Mouse (Mus musculus) midbrain, embryonic 13.5 days (tissue): ENCODE results near the gene Ap5s1. TPM values are rescaled to one million over a fixed set of nuclear protein-coding genes. Genes with fewer than 3 reads are reported as not detected.

Source experiments
- ATAC-seq: fragments of 200-750 bp; cut with Nextera tagmentation; 2 replicates; pipeline ENCODE4 v1.8.0; 2017; ENCODE audit warnings: mild to moderate bottlenecking, moderate TSS enrichment, moderate library complexity
- H3K27ac ChIP-seq: fragments of 300-500 bp; sonication (generic); 2 replicates; pipeline ENCODE4 v1.5.1; 2015; ENCODE audit warnings: inconsistent platforms, mild to moderate bottlenecking, moderate library complexity
- H3K27me3 ChIP-seq: fragments of 300-500 bp; sonication (generic); 2 replicates; pipeline ENCODE4 v1.6.1; 2015; ENCODE audit warnings: mild to moderate bottlenecking, inconsistent platforms
- H3K36me3 ChIP-seq: fragments of 300-500 bp; sonication (generic); 2 replicates; pipeline ENCODE4 v1.6.1; 2015; ENCODE audit warnings: mild to moderate bottlenecking, inconsistent platforms
- H3K4me1 ChIP-seq: fragments of 300-500 bp; sonication (generic); replicated peaks from 2 replicates; pipeline ENCODE4 v1.6.1; 2015; ENCODE audit warnings: inconsistent platforms
- H3K4me2 ChIP-seq: fragments of 300-500 bp; sonication (generic); replicated peaks from 2 replicates; pipeline ENCODE4 v1.6.1; 2015; ENCODE audit warnings: moderate library complexity, mild to moderate bottlenecking, inconsistent platforms
- H3K4me3 ChIP-seq: fragments of 300-500 bp; sonication (generic); replicated peaks from 2 replicates; pipeline ENCODE4 v1.5.1; 2015; ENCODE audit warnings: mild to moderate bottlenecking, inconsistent platforms
- H3K9ac ChIP-seq: fragments of 300-500 bp; sonication (generic); replicated peaks from 2 replicates; pipeline ENCODE4 v1.6.1; 2015; ENCODE audit warnings: mild to moderate bottlenecking, inconsistent platforms
- H3K9me3 ChIP-seq: fragments of 300-500 bp; sonication (generic); 2 replicates; pipeline ENCODE4 v1.6.1; 2016; ENCODE audit warnings: mild to moderate bottlenecking, inconsistent platforms
- WGBS: fragments of 180-500 bp; shearing (Covaris S2); methylation state at CpG from one replicate; pipeline ENCODE4 v1.1.7; 2015; 5-methylcytosine and 5-hydroxymethylcytosine counted together
- polyA plus RNA-seq: library from polyadenylated mRNA; unstranded; fragments of >200 nt; fragmentation: Nextera tagmentation; extraction: Ambion mirVana; gene quantifications from 2 replicates; pipeline ENCODE4 v1.2.1, GENCODE M21; 2015

Ap5s1 gene
- 32.7 and 33.4 TPM in 2 replicates for polyA plus RNA-seq

DNA sequence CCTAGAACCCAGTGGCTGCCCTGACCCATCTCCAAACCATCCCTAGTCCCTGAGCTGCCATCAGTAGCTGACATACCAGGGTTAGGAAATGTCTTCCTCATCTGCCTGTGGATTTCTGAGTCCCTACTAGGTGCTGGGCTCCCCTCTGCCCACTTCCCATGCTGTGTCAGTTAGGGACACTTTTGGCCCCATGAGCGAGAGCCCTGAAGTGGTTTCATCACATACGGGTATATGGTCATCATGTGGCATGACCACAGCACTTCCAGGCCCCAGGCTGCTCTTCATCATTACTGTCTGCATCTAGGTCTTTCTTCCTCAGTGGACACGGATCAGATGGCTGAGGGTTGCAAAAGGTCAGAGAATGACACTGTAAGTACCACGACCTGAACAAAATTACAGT, at the start of gene Ap5s1:
TSS of gene Ap5s1 (plus strand) at position 301 of the 400 bp plus-strand sequence.
- H3K36me3 ChIP-seq, result no peaks in the 10 kb centered on the region
- H3K27ac ChIP-seq, result no peak within 1 kb of the TSS
- H3K4me3 ChIP-seq, result no peak within 1 kb of the TSS
- H3K4me2 ChIP-seq, result no peak within 1 kb of the TSS
- H3K9me3 ChIP-seq, result no peaks in the 10 kb centered on the region
- H3K9ac ChIP-seq, result no peak within 1 kb of the TSS
- no peak for ATAC-seq
- H3K4me1 ChIP-seq, result peaks cover 16% of the 10 kb centered on the region
- H3K27me3 ChIP-seq, result no peaks in the 10 kb centered on the region
- WGBS, result 91% methylated on average over 4 of the region's 4 CpGs

DNA sequence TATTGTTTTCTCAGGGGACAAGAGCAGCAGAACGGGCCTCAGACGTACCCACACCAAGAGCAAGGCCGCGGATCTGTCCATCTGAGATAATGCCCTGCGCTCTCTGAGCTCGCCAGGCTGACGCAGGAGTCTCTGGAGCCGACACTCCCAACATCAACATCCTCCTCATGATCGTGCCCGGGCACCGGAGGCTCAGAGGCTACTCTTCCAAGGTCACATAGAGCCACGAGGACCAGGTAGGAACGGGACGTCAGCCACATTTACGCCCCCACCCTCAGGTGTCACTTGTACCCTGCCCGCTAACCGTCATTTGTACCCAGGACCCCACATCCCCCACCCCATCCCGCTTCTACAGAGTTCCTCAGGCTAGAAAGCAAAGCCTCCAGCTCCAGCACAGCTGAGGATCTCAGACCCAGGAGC, 47.4 kb upstream of the Ap5s1 start:
- Histone ChIP-seq H3K9me3 (no peaks in the 10 kb centered on the region), H3K4me3 (peak overlapping the region; percentile 68), H3K4me2 (peak overlapping the region; percentile 79), H3K4me1 (peaks cover 44% of the 10 kb centered on the region), H3K27me3 (no peaks in the 10 kb centered on the region), H3K36me3 (peaks cover 8% of the 10 kb centered on the region; the same call in 1 of the 2 replicates), H3K27ac (peak overlapping the region; percentile 97), H3K9ac (peak overlapping the region; percentile 83)
- peak; percentile 81 for ATAC-seq
- under 1% methylated on average over 18 of the region's 18 CpGs for WGBS

DNA sequence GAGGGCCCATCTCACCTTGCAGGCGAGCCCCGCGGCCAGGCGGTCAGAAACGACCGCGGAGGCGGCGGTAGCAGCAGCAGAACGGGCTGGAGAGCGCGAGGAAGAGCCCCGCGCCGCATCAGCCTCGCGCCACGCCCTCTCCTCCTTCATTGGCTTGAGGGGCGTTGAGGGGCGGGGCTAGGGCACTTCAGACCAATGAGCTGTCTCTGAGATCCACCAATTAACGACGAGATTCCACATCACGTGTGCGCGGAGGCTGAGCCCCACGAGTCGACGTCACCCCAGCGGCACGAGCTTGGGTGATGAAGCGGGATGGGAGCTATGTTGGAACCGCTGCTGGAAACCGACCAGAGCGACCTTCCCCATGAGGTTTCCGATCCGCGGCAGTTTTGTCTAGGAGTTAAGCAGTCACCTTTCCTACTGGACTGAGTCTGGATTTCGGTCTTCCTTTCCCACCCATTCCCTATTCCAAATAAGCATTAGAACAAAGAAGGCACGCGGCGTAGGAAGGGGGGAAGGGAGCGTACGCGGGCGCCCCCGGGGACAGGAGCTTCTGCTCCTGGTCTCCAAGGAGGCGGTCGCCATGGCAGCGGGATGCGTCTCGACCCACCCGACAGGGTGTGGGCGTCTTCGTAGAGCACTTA, 46.8 kb upstream of the Ap5s1 start, which contains the start of gene 1700037H04Rik:
TSS of gene 1700037H04Rik (minus strand) at position 144 of the 644 bp plus-strand sequence.
- Histone ChIP-seq H3K27me3 (no peaks in the 10 kb centered on the region), H3K4me2 (peak within 1 kb of the TSS; percentile 79), H3K9me3 (no peaks in the 10 kb centered on the region), H3K9ac (peak within 1 kb of the TSS; percentile 83), H3K27ac (peak within 1 kb of the TSS; percentile 97), H3K36me3 (peaks cover 6% of the 10 kb centered on the region; the same call in 1 of the 2 replicates), H3K4me1 (peaks cover 44% of the 10 kb centered on the region), H3K4me3 (peak within 1 kb of the TSS; percentile 68)
- WGBS, result under 1% methylated on average over 54 of the region's 54 CpGs
- ATAC-seq, result peak; percentile 96

DNA sequence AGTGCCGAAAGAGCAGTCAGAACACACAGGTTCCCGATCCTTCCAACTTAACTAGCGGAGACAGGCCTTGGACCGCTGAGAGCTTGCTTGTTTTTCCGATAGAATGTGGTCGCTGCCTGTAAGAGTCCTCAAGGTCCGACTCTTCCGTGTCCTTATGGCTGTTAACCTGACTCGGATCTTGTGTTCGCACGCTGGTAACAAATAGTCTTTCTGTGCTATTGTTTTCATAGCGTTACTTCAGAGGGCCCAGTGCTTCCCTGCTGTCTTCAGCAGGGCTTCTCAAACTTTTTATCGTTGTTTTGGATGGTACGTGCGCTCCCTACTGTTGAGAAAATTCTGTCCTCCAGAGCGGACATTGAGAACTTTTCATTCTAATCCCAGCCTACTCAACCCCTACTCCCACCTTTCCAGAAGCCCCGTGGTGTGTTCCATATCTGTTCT, 46.2 kb upstream of the Ap5s1 start:
- no peaks in the 10 kb centered on the region for H3K9me3 ChIP-seq
- WGBS, result under 1% methylated on average over 17 of the region's 17 CpGs
- no peaks in the 10 kb centered on the region for H3K36me3 ChIP-seq
- H3K4me1 ChIP-seq, result peaks cover 44% of the 10 kb centered on the region
- H3K27ac ChIP-seq, result peak overlapping the region; percentile 97
- peak overlapping the region; percentile 79 for H3K4me2 ChIP-seq
- H3K27me3 ChIP-seq, result no peaks in the 10 kb centered on the region
- H3K9ac ChIP-seq, result peak overlapping the region; percentile 80
- 0 out of 2 replicates have a peak, but pooled peaks have one; percentile 1 for ATAC-seq
- peak overlapping the region; percentile 68 for H3K4me3 ChIP-seq

DNA sequence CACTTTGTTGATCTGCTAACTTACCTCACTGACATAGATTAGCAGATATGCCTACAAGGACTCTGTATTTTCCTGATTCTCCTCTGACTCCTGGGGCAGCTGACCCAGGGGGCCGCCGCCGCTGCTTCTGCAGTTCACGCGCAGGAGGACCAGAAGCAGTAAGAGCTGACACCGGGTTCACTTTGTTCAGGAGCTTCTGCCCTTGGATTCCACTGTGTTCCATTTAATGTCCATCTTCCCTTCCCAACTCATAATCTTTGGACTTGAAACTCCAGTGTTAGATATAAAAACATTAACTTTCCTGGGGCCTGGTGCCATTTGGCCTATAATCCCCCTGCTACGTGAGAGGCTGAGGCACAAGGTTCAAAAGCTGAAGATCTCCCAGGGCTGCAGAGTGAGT, 43.0 kb upstream of the Ap5s1 start:
- H3K36me3 ChIP-seq, result no peaks in the 10 kb centered on the region
- ATAC-seq, result no peak
- WGBS, result 76% methylated on average over 7 of the region's 7 CpGs
- no peak overlapping the region for H3K4me2 ChIP-seq
- H3K9me3 ChIP-seq, result no peaks in the 10 kb centered on the region
- H3K4me3 ChIP-seq, result no peak overlapping the region
- no peaks in the 10 kb centered on the region for H3K27me3 ChIP-seq
- H3K4me1 ChIP-seq, result peaks cover 15% of the 10 kb centered on the region
- no peak overlapping the region for H3K27ac ChIP-seq
- no peak overlapping the region for H3K9ac ChIP-seq

DNA sequence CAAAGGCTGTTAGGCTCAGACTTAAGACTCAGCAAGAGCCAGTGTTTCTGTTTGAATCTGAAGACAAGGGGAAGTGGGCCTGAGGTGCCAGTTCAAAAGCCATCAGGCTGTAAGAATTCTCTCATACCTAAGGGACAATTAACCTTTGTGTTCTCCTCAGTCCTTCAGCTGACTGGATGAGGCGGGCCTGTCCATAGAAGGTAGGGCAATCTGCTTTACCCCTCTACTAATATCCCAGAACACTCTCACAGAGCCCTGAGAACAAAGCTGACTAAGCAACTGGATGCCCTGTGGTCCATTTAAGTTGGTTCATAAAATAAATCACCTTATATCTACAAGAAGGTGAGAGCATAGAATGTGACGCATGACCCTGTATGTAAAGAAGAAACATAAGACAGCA, 40.7 kb upstream of the Ap5s1 start:
- no peak overlapping the region for H3K9ac ChIP-seq
- no peak overlapping the region for H3K4me3 ChIP-seq
- H3K4me2 ChIP-seq, result no peak overlapping the region
- 89% methylated on average over 2 of the region's 2 CpGs for WGBS
- peaks cover 10% of the 10 kb centered on the region for H3K27me3 ChIP-seq
- H3K9me3 ChIP-seq, result no peaks in the 10 kb centered on the region
- H3K27ac ChIP-seq, result no peak overlapping the region
- no peak for ATAC-seq
- H3K36me3 ChIP-seq, result peaks cover 5% of the 10 kb centered on the region; the same call in 1 of the 2 replicates
- peaks cover 8% of the 10 kb centered on the region for H3K4me1 ChIP-seq

DNA sequence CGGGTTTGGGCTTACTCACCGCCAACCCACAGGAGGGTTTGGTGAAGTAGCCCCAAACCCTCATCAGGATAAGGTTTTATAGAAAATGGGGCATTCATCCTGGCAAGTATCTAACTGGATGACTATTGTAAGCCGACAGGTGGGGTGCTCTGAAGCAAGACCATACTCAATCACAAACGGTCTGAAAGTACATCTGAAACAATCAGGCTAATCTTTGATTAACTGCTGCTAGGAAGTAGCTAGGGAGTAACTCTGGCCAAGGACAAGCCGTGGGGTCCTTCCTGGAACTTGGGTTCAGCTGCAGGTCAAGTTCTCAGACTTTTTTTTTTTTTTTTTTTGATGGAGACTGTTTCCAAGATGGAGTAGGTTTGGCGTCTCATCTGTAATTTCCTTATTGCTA, 38.9 kb upstream of the Ap5s1 start:
- H3K4me2 ChIP-seq, result no peak overlapping the region
- no peak for ATAC-seq
- H3K4me3 ChIP-seq, result no peak overlapping the region
- no peaks in the 10 kb centered on the region for H3K9me3 ChIP-seq
- WGBS, result 92% methylated on average over 6 of the region's 6 CpGs
- H3K27ac ChIP-seq, result no peak overlapping the region
- H3K27me3 ChIP-seq, result peaks cover 28% of the 10 kb centered on the region
- peaks cover 14% of the 10 kb centered on the region; the same call in 1 of the 2 replicates for H3K4me1 ChIP-seq
- no peak overlapping the region for H3K9ac ChIP-seq
- peaks cover 10% of the 10 kb centered on the region for H3K36me3 ChIP-seq

DNA sequence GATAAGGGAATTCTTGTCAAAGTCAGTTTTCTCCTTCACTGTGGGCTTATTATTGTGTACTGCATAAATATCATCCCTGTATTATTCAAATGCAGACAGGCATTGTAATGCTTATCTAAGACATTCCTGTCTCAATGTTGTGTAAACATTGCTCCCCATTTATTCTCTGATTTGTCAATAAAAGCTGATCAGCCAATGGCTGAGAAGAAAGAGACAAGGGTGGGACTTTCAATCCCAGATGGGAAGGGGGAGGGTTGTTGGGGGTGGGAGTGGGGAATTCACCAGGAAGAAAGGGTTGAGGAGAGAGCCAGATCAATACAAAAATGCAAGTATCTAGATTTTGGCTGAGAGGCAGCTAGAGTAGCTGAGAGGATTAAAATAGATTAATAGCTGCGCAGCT, 38.0 kb upstream of the Ap5s1 start:
- Histone ChIP-seq H3K4me1 (peaks cover 23% of the 10 kb centered on the region), H3K36me3 (peaks cover 10% of the 10 kb centered on the region), H3K27me3 (peaks cover 36% of the 10 kb centered on the region), H3K4me2 (no peak overlapping the region), H3K9ac (no peak overlapping the region), H3K9me3 (no peaks in the 10 kb centered on the region), H3K27ac (no peak overlapping the region), H3K4me3 (no peak overlapping the region)
- ATAC-seq, result no peak
- 39% methylated on average over 1 of the region's 1 CpGs for WGBS

DNA sequence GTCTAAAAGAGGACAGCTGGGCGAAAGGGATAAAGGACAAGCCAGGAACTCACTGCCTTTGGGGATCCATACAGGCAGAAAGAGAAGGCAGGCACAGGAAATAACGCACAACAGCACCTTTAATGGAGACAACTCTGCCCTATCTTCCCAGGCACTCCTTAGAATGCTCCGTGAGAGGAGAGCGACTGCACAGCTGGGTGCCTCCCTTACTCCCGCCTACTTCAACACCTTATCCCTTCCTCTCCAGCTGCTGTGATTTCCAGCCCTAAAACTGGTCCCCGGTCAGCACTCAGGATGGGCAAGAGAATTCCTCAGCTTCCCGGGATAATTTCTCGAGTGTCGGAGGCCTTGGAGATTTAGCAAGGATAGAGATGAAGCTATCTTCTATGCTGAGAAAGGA, 35.9 kb upstream of the Ap5s1 start:
- peaks cover 10% of the 10 kb centered on the region for H3K36me3 ChIP-seq
- 0 out of 2 replicates have a peak overlapping the region, but pooled peaks have one; percentile 25 for H3K9ac ChIP-seq
- WGBS, result 16% methylated on average over 9 of the region's 9 CpGs
- no peak overlapping the region for H3K4me2 ChIP-seq
- peaks cover 36% of the 10 kb centered on the region for H3K27me3 ChIP-seq
- H3K4me1 ChIP-seq, result peaks cover 43% of the 10 kb centered on the region
- H3K9me3 ChIP-seq, result no peaks in the 10 kb centered on the region
- no peak for ATAC-seq
- H3K27ac ChIP-seq, result no peak overlapping the region
- H3K4me3 ChIP-seq, result no peak overlapping the region

DNA sequence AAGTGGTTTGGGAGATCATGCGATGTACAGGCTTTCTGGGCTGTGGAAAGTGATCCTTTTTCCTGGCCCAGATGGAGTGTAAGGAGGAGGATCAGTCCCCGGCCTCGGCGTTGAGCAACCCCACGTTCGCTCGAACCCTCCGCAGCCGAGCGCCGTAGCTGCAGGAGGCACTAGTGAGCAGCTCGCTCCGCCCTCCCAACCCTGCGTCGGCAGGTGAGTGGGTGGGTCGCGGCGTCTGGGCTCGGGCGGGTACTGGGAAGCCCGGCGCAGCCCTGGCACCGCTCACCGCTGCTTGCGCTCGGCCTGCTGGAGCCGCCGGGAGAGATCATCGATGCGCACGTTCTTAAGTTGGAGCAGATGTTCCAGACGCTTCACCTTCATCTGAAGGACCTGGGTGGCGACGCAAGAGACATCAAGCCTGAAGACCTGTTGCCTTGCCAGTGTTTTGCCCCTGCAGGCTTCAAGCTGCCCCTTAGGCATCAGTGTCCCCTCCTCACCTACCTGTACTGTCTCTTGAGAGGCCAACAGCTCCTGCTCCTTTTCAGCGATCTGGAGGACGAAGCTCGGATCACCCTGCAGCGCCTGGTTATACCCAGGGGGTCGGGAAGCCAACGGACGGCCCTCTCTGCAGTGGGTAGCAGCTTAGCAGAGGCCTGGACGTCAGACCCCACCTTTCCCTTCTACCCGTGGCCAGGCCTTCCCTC, 35.3 kb upstream of the Ap5s1 start:
- Histone ChIP-seq H3K27ac (no peak overlapping the region), H3K36me3 (peaks cover 10% of the 10 kb centered on the region), H3K4me2 (peak overlapping the region; percentile 18), H3K9ac (peak overlapping the region; percentile 25; the same call in 1 of the 2 replicates), H3K4me3 (no peak overlapping the region), H3K27me3 (peaks cover 36% of the 10 kb centered on the region), H3K9me3 (no peaks in the 10 kb centered on the region), H3K4me1 (peaks cover 49% of the 10 kb centered on the region)
- 7% methylated on average over 43 of the region's 43 CpGs for whole genome bisulfite sequencing
- ATAC-seq, result no peak

DNA sequence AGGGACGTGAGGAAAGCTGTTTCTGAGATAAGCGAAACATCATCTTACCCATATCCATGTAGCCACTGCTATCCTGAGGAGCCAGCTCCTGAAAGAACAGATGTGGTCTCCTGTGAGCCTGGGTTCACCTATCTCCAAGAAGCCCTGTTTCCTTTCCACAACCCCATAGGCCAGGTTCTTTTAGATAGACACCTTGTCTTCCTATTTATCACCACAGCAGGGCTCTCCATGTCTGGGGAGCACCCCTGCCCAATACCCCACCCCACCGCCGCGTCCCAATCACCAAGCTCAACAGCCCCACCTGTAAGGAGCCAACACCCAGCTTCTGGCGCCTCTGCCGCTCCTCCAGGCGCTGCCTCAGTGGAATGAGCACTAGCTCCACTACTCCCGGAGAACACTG, 34.6 kb upstream of the Ap5s1 start:
- Histone ChIP-seq H3K36me3 (peaks cover 12% of the 10 kb centered on the region), H3K27me3 (peaks cover 36% of the 10 kb centered on the region), H3K9me3 (no peaks in the 10 kb centered on the region), H3K4me3 (no peak overlapping the region), H3K4me2 (no peak overlapping the region), H3K4me1 (peaks cover 56% of the 10 kb centered on the region), H3K27ac (no peak overlapping the region), H3K9ac (no peak overlapping the region)
- no peak for ATAC-seq
- 54% methylated on average over 9 of the region's 9 CpGs for WGBS

DNA sequence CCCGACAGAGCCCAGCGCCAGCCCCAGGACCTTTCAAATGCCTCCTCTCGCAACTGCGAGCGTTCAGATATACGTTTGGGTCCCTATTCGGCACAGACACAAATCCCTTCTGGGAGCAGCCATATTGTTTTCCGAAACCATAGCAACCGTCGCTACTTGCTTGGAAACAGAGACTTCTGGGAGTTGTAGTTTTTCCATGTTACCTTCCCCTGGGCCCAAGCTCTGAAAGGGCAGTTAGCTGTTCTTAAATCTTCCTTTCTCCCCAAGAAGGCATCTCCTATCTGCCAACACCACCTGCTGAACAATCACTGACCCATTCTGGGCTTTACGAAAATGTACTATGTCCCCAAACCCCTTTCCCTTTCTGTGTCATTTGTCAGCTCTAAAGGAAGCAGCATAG, 32.2 kb upstream of the Ap5s1 start:
- Histone ChIP-seq H3K9me3 (no peaks in the 10 kb centered on the region), H3K27me3 (peaks cover 36% of the 10 kb centered on the region), H3K4me3 (peak overlapping the region; percentile 45), H3K4me2 (peak overlapping the region; percentile 81), H3K27ac (0 out of 2 replicates have a peak overlapping the region, but pooled peaks have one; percentile 14), H3K9ac (peak overlapping the region; percentile 50; the same call in 1 of the 2 replicates), H3K4me1 (peaks cover 75% of the 10 kb centered on the region), H3K36me3 (peaks cover 21% of the 10 kb centered on the region)
- ATAC-seq, result peak; percentile 57
- 3% methylated on average over 11 of the region's 11 CpGs for WGBS
